Mouse (Mus musculus) gastrocnemius, postnatal 36 days (tissue): ENCODE results near the gene Kifap3. TPM values are rescaled to one million over a fixed set of nuclear protein-coding genes. Genes with fewer than 3 reads are reported as not detected.

Experiments
- DNase-seq, 2 experiments: peaks; one replicate each; pipeline ENCODE4 v3.0.0; 2022
- intact Hi-C: fragments of 180-260 bp; cut with DNase I; formaldehyde crosslinking; loops from one replicate; pipeline ENCODE4 v1.15.1; 2025
- total RNA-seq, 2 experiments: library from RNA; stranded (reverse); gene quantifications; 2 replicates each; pipeline ENCODE4 v1.2.3; 2021

Kifap3 gene
- total RNA-seq, 2 experiments from 2014 or later = 15.8 to 16.9 TPM

DNA sequence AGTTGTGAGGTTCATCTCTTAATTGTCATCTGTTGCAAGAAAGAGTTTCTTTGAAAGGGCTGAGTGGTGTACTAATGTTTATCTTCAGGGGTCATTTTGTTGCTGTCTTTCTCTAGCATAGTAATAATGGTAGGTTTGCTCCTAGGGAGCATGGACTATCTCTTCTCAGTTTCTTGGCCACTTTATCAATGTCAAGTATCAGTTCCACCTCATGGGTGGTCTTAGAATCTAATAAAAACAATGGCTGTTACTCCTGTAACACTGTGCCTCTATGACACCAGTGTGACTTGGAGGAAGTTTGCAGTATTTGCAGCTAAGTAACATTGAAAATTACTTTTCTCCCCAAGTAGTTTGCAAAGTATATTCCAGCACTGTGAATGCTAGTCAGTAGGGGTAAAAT, 110.2 kb downstream of the Kifap3 start:
- intact Hi-C loops = no loop called here
- no peak for DNase-seq

DNA sequence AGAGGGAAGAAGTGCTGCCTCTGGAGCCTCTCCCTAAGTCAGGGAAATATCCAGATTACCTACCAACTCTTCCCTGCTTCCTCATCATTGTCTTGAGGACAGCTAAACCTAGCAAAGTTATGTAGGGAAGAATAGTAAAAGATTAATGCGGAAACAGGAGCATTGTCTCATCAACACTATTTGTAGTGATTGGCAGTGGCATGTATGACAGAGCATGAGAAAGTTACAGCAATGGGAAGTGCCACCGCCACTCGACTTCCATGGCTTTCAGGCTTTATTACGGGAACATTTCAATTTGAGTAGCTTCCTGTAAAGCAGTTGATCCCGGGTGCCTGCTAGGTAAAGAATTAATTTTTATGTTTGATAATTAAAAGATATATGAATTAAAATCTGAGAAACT, 113.9 kb downstream of the Kifap3 start:
- DNase-seq = no peak
- intact Hi-C loops = no loop called here

- intact Hi-C loops = no loop called here
- no peak for DNase-seq
Observed at GRCm38 (mm10) chr1:163893774-163894527, 114.6 kb downstream of the Kifap3 start.

DNA sequence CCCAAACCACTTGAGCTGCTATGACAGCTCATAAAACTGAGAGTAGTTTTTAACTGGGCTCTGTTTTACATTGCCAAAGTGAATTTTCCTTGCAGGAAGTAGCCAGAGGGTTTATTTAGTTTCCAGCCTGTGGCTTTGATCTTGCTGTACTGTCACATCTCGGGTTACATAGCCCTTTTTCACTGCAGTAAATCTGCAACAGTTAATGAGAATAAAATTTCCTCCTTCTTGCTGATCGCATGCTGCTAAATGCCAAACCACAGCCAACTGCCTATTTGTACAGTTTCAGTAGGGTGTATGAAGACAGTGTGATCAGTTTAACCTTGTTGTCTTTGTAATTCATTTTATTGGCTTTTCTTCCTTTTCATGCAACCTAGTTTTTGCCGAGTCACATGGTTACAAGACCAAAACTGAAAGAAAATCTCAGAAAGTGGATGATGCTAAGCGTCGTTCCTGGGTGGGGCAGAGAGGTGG, 118.9 kb downstream of the Kifap3 start:
- intact Hi-C loops = no loop called here
- DNase-seq = no peak

GRCm38 (mm10) chr1:163899575-163899974, 120.2 kb downstream of the Kifap3 start:
- no peak for DNase-seq
- intact Hi-C loops = no loop called here

- no peak for DNase-seq
- intact Hi-C loops = no loop called here
Observed at GRCm38 (mm10) chr1:163900168-163900567, 120.8 kb downstream of the Kifap3 start.

DNA sequence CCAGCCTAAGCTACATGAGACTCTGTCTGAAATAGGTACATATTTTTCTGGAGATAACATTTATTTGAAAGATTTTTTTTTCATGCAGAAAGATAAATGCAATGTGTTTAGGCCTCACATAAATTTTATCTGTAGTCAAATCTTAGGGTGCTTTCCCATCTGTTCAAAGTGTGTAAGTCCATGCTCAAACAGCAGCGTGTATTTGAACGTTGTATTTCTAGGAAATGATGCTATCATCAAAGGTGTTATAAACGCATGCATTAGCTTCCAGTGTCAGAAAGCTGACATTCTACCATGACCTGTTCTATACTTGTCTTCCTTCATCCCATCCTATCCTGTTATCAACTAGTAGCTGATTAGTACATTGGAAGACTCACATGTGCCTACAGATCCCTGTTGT, 124.0 kb downstream of the Kifap3 start:
- intact Hi-C loops = no loop called here
- DNase-seq = no peak

- no peak for DNase-seq
- intact Hi-C loops = no loop called here
Observed at GRCm38 (mm10) chr1:163907007-163907811, 127.8 kb downstream of the Kifap3 start.

- DNase-seq = no peak
- intact Hi-C loops = no loop called here
Observed at GRCm38 (mm10) chr1:163908389-163908788, 129.0 kb downstream of the Kifap3 start.

DNA sequence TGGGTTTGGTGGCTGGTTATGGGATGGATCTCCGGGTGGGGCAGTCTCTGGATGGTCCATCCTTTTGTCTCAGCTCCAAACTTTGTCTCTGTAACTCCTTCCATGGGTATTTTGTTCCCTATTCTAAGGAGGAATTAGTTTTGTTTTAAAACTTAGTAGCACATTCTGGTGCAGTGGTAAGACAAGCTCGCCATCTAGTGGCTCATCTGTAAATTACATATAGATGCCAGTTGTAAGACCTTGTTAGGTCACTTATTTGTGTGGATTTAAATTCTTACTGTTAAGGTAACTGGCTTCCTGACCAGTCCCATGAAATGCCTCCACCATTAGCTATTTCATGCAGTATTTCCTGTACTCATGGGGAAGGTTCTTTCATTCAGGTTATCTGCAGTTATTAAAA, 131.0 kb downstream of the Kifap3 start:
- DNase-seq = no peak
- intact Hi-C loops = loop anchor here (2.0 to 5.0 kb wide), 2 partner anchors 762 to 818 kb away; no protein-coding TSS in a partner anchor

GRCm38 (mm10) chr1:163910785-163911184, 131.4 kb downstream of the Kifap3 start:
- intact Hi-C loops = loop anchor here (2.0 to 5.0 kb wide), 2 partner anchors 762 to 818 kb away; no protein-coding TSS in a partner anchor
- no peak for DNase-seq

DNA sequence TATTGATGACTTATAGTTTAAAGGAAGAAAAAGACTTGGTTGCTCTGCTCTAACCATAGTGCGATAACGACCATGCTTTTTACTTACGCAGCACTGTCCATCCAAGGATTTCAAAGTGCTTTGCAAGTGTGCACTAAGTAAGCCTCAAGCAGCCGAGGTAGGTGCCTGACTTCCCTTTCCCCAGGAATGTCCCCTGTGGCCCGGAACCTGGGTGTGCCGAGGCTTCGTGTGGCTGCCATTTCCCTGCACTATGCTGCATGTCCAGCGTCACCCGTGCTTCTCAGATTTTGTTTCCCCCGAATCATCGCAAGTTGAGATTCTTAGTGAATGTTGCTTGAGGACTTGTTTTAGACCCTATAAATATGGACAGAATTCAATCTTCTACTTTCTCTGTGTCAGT, 132.6 kb downstream of the Kifap3 start:
- intact Hi-C loops = loop anchor here (2.0 to 5.0 kb wide), 2 partner anchors 763 to 820 kb away; no protein-coding TSS in a partner anchor

DNA sequence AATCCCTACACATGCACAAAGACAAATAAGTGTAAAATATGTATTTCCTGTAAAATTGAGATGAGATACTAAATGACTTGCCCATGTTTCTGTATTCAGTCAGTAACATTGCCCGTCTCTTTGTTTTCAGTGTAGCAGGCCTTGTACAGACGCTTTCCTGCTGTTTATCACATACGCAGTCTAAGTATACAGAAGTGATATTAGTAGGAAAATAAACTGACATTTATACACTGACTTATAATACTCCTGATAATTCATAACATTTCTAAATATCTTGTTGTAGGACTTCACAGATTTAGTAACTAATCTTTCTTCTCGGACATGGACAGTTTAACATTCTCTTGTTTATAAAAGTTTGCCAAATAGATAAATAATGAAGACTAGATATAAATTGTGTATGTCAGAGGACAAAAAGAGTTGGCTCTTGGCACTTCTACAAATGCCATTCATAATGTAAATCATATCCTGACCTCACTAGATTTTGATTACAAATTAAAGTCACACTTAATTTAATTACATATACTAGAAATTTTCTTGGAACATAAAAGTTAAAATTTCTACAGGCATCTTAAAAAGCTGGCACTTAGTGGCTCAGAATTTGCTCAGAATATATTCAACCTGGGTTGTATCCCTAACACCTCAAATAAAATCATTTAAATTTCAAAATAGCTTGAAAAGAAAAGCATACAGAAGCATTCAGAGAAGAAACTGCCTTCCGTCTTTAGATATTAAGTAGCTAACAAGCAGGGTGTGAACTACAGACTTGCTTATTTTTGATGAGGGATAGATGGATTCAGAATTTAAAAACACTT, 138.2 kb downstream of the Kifap3 start:
- intact Hi-C loops = no loop called here
- DNase-seq = no peak

More for the DNA sequence above, 132.6 kb downstream of the Kifap3 start:
- DNase-seq = no peak

GRCm38 (mm10) chr1:163924093-163924492, 144.7 kb downstream of the Kifap3 start:
- intact Hi-C loops = no loop called here
- DNase-seq = no peak

- DNase-seq = no peak
- intact Hi-C loops = loop anchor here (2.0 kb wide), 1 partner anchor 66 kb away; the partner anchor contains the start of genes BC055324 and Mettl18
Observed at GRCm38 (mm10) chr1:163928846-163929245, 149.5 kb downstream of the Kifap3 start, which contains the start of gene Scyl3. Scyl3 (plus strand) TSS chr1:163929100.

DNA sequence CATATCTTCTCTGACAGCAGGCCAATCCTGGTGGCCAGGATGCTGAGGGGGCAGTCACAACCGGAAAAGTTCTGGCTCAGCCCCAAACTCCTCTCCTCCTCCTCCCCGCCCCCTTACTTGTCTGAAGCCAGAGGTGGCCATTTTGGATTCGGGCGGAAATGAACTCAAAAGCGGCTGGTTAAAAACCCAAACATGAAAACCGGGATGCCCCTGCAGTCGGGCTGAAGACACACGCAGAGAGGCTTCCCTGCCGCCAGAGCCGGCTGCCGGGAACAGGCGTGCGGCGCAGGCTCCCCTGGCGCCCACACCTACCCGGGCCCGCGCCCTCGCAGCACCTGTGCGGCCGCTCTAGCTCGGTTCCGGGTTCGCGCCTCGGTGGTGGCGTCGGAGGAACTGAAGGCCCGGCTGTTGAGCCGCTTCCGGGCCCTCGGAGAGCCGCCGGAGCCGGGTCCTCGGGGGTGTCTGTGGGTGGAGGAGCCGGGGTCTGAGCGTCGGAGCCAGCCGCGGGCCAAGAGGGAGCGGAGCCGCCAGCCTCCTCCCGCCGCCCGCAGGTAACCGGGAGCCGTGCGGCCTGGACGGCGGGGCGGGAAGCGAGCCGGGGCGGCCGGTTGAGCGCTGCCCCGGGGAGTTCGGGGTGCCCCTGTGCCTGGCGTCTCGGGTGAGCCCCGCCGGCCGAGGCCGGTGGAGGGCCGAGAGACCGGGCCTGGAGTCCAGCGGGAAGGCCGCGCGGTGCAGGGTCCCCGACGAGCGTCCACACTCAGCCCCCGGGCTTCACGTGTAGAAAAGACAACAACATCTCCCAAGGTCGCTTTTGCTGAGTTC, 150.5 kb downstream of the Kifap3 start:
- intact Hi-C loops = loop anchor here (2.0 kb wide), 1 partner anchor 65 kb away; the partner anchor contains the start of genes BC055324 and Mettl18
- DNase-seq = peak; percentile 85 to 87

DNA sequence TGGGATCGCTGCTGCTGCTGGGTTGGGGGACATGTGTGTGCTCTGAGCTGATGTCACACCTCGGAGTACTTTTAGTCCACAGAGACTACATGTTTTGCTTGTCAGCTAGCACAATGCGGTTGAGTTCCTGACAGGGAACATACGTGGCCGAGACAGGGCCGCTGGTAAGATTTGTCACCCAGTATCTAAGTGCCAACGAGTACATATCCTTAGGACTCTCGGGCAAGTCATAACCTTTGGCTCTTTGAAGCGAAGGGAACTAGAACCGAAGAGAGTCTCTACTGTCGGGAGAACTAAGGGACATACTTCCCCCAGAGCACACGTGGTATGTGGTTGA, 151.0 kb downstream of the Kifap3 start:
- DNase-seq = no peak
- intact Hi-C loops = no loop called here

- DNase-seq = no peak
- intact Hi-C loops = no loop called here
Observed at GRCm38 (mm10) chr1:163931801-163932200, 152.4 kb downstream of the Kifap3 start.

DNA sequence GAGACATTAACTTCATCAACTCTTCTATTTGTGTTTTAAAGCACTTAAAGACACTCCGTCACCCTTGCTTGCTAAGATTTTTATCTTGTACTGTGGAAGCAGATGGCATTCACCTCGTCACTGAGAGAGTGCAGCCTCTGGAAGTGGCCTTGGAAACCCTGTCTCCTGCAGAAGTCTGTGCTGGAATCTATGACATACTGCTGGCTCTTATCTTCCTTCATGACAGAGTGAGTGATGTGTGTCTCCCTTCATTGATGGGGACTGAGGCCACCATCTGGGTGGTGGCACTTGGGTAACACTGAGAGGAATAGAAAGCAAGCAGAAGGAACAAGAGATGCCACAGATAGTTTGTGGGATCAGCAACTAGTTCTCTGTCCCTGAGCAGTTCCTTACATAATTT, 155.2 kb downstream of the Kifap3 start:
- intact Hi-C loops = no loop called here
- DNase-seq = no peak

DNA sequence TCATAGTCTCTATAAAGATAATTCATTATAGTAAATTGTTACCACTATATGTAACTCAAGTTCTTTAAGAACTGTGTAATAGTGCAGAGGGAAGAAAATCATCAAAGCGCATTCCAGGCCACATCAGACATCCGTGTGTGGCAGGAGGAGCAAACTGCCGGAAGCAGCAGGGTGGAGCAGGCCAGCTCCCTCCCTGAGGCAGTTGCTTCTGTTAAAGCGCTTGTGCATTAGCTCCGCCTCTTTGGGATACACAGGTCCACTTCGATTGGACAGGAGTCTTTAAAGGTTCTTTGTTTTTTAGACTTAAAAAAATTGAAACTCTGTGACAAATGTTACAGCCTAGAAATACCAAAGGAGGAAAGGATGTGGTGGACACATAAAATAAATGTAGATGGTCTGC, 162.7 kb downstream of the Kifap3 start:
- no peak for DNase-seq
- intact Hi-C loops = no loop called here
